Comparison of ENCODE assay signal across 19 mouse cellular contexts in genomic region chr8:124292965-124293364, GRCm38 (mm10).
DNase-seq lines count a peak whose midpoint lies in the region; ATAC-seq and TF ChIP-seq lines count a peak whose summit lies in the region.
"Had no signal": no experiment of that assay in that cellular context is flagged by ENCODE, and none has a peak within 500 bp of the region (broad histone marks: within the 10 kb centered on the region; RNA-seq: fewer than 3 reads in every experiment).

No protein-coding gene starts in this region.

- TF ChIP-seq CTCF in forebrain, postnatal 0 days (IDR thresholded peaks at IDR 0.05; ENCODE audit: low read depth) = no peak

- DNase-seq in heart, postnatal 36 days = no peak
- no peak for DNase-seq in midbrain, embryonic 11.5 days (ENCODE audit: low spot score, missing footprints)
- DNase-seq in forebrain, postnatal 0 days = no peak
- DNase-seq in cerebellum, postnatal 25 days = no peak
- DNase-seq in yolk sac, embryonic 10.5 days (ENCODE audit: low spot score) = no peak
- DNase-seq: adrenal gland, postnatal 14 days; cerebellum, adult 18-20 months; kidney, postnatal 4 days; left cerebral cortex, postnatal 4 days; lung, adult 2 months; lung, postnatal 4 days; right cerebral cortex, postnatal 4 days had no signal

- H3K27ac ChIP-seq in heart, embryonic 14.5 days (replicated peaks in 1 of 2; ENCODE audit: control insufficient read depth in 1 of 2, insufficient read depth in 1 of 2, low read depth in 2 of 2, low read length in 2 of 2) = no peak overlapping the region
- H3K27ac ChIP-seq in midbrain, embryonic 12.5 days (replicated peaks) = 0 out of 2 replicates have a peak overlapping the region, but pooled peaks have one; percentile 0
- no peak overlapping the region for H3K27ac ChIP-seq in midbrain, embryonic 11.5 days (ENCODE audit: low read depth, low read length)
- peak overlapping the region; percentile 40; the same call in 1 of the 2 replicates for H3K27ac ChIP-seq in forebrain, postnatal 0 days (ENCODE audit: low read depth, low read length)
- H3K27ac ChIP-seq: embryonic facial prominence, embryonic 12.5 days; intestine, embryonic 15.5 days had no signal

- H3K4me1 ChIP-seq in heart, embryonic 14.5 days (ENCODE audit: control insufficient read depth in 2 of 2, insufficient read depth in 2 of 2, low read length in 2 of 2) = peaks cover 27 to 35% of the 10 kb centered on the region in 2 experiments
- H3K4me1 ChIP-seq in midbrain, embryonic 12.5 days = peaks cover 16% of the 10 kb centered on the region
- H3K4me1 ChIP-seq in midbrain, embryonic 11.5 days (ENCODE audit: control insufficient read depth, insufficient read depth, low read length) = peaks cover 5% of the 10 kb centered on the region; the same call in 1 of the 2 replicates
- peaks cover 26% of the 10 kb centered on the region; the same call in 1 of the 2 replicates for H3K4me1 ChIP-seq in forebrain, postnatal 0 days (ENCODE audit: insufficient read depth)

- no peaks in the 10 kb centered on the region for H3K9me3 ChIP-seq in heart, embryonic 14.5 days (ENCODE audit: control insufficient read depth, low read length)
- H3K9me3 ChIP-seq in midbrain, embryonic 12.5 days = no peaks in the 10 kb centered on the region
- H3K9me3 ChIP-seq in midbrain, embryonic 11.5 days (ENCODE audit: control insufficient read depth, low read length) = no peaks in the 10 kb centered on the region
- H3K9me3 ChIP-seq in forebrain, postnatal 0 days (ENCODE audit: low read length) = no peaks in the 10 kb centered on the region
- H3K9me3 ChIP-seq: embryonic facial prominence, embryonic 12.5 days; intestine, embryonic 15.5 days had no signal

- H3K4me3 ChIP-seq in heart, embryonic 14.5 days (ENCODE audit: control insufficient read depth in 1 of 2, insufficient read depth in 1 of 2, low read depth in 1 of 2, low read length in 2 of 2) = no peak overlapping the region
- no peak overlapping the region for H3K4me3 ChIP-seq in midbrain, embryonic 12.5 days
- H3K4me3 ChIP-seq in midbrain, embryonic 11.5 days (ENCODE audit: low read depth, low read length) = no peak overlapping the region
- no peak overlapping the region for H3K4me3 ChIP-seq in forebrain, postnatal 0 days (ENCODE audit: low read depth, low read length)
- H3K4me3 ChIP-seq: embryonic facial prominence, embryonic 12.5 days; intestine, embryonic 15.5 days had no signal

- no peak for ATAC-seq in heart, embryonic 14.5 days (ENCODE audit: insufficient number of reproducible peaks, insufficient read depth, low FRiP score, low read depth)
- no peak for ATAC-seq in midbrain, embryonic 12.5 days (ENCODE audit: low FRiP score, low read depth)
- no peak for ATAC-seq in midbrain, embryonic 11.5 days (ENCODE audit: low FRiP score)
- no peak for ATAC-seq in forebrain, postnatal 0 days
- ATAC-seq: activated CD4-positive, CD25-positive, alpha-beta regulatory T cell, adult 4 months; intestine, embryonic 15.5 days; Patski had no signal

- H3K36me3 ChIP-seq in heart, embryonic 14.5 days (ENCODE audit: control insufficient read depth, insufficient read depth, low read length) = 0 out of 2 replicates have a peak, but pooled peaks cover 8% of the 10 kb centered on the region
- H3K36me3 ChIP-seq in midbrain, embryonic 12.5 days = peaks cover 7% of the 10 kb centered on the region; the same call in 1 of the 2 replicates
- H3K36me3 ChIP-seq in midbrain, embryonic 11.5 days (ENCODE audit: control insufficient read depth, insufficient read depth, low read length) = no peaks in the 10 kb centered on the region; the same call in 1 of the 2 replicates
- H3K36me3 ChIP-seq in forebrain, postnatal 0 days (ENCODE audit: insufficient read depth) = no peaks in the 10 kb centered on the region
- H3K36me3 ChIP-seq: intestine, embryonic 15.5 days had no signal

- no peak overlapping the region for H3K4me2 ChIP-seq in heart, embryonic 14.5 days (ENCODE audit: low read length)
- H3K4me2 ChIP-seq in midbrain, embryonic 12.5 days (replicated peaks) = no peak overlapping the region
- no peak overlapping the region for H3K4me2 ChIP-seq in midbrain, embryonic 11.5 days
- no peak overlapping the region for H3K4me2 ChIP-seq in forebrain, postnatal 0 days (ENCODE audit: low read depth)
- H3K4me2 ChIP-seq: embryonic facial prominence, embryonic 12.5 days; intestine, embryonic 15.5 days; liver, embryonic 11.5 days had no signal

- H3K27me3 ChIP-seq in heart, embryonic 14.5 days (ENCODE audit: control insufficient read depth, insufficient read depth, low read length) = no peaks in the 10 kb centered on the region
- no peaks in the 10 kb centered on the region for H3K27me3 ChIP-seq in midbrain, embryonic 12.5 days
- H3K27me3 ChIP-seq in midbrain, embryonic 11.5 days (ENCODE audit: control insufficient read depth, insufficient read depth, low read length) = no peaks in the 10 kb centered on the region
- H3K27me3 ChIP-seq in forebrain, postnatal 0 days (ENCODE audit: insufficient read depth, low read length) = no peaks in the 10 kb centered on the region
- H3K27me3 ChIP-seq: embryonic facial prominence, embryonic 12.5 days; intestine, embryonic 15.5 days; Patski had no signal

- intact Hi-C loops in heart, postnatal 36 days (cut with DNase I) = loop anchor here (5.0 kb wide), 1 partner anchor 54 kb away; no protein-coding TSS in a partner anchor

- 68% methylated on average over 9 of the region's 9 CpGs for WGBS in heart, embryonic 14.5 days
- WGBS in midbrain, embryonic 12.5 days = 88% methylated on average over 9 of the region's 9 CpGs
- 85% methylated on average over 9 of the region's 9 CpGs for WGBS in midbrain, embryonic 11.5 days
- WGBS in forebrain, postnatal 0 days = 53% methylated on average over 9 of the region's 9 CpGs

- 0 out of 2 replicates have a peak overlapping the region, but pooled peaks have one; percentile 39 for H3K9ac ChIP-seq in heart, embryonic 14.5 days (ENCODE audit: low read length)
- H3K9ac ChIP-seq in midbrain, embryonic 12.5 days (replicated peaks) = no peak overlapping the region
- no peak overlapping the region for H3K9ac ChIP-seq in midbrain, embryonic 11.5 days (ENCODE audit: low read length)
- 0 out of 2 replicates have a peak overlapping the region, but pooled peaks have one; percentile 18 for H3K9ac ChIP-seq in forebrain, postnatal 0 days
- H3K9ac ChIP-seq: embryonic facial prominence, embryonic 12.5 days; intestine, embryonic 15.5 days had no signal

Comparison
In these comparisons a context has a peak if more than half of its experiments do, and no peak if none do; other contexts are left out.
1. H3K27ac ChIP-seq: peak in midbrain, embryonic 12.5 days (single experiment) and forebrain, postnatal 0 days (single experiment); none in heart, embryonic 14.5 days (0 of 2) and midbrain, embryonic 11.5 days (single experiment).
2. H3K9ac ChIP-seq: peak in heart, embryonic 14.5 days (single experiment) and forebrain, postnatal 0 days (single experiment); none in midbrain, embryonic 12.5 days (single experiment) and midbrain, embryonic 11.5 days (single experiment).